Mouse (Mus musculus): ENCODE measurements around the gene Slc2a13.

The Slc2a13 gene

DNA sequence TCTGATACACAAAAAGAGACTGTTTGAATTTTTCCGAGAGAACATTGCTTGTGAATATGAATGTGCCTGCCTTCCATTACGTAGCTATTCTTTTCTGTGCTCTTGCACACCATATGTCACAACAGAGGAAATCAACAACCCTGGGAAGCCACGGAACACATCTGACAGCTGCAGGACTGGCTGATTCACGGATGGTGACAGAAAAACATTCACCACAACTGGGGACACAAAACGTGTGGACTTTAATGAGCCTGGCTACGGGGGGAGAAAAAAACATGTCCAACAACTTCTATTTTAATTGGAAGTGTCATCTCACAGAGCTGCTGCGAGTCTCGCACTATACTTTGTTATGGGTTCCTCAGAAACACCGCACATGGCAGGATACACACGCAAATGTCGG, 196.0 kb downstream of the Slc2a13 start:
- in situ Hi-C loops (cut with MboI, MseI) = loop anchor here (25.0 kb wide), 1 partner anchor 890 kb away; no protein-coding TSS in a partner anchor

DNA sequence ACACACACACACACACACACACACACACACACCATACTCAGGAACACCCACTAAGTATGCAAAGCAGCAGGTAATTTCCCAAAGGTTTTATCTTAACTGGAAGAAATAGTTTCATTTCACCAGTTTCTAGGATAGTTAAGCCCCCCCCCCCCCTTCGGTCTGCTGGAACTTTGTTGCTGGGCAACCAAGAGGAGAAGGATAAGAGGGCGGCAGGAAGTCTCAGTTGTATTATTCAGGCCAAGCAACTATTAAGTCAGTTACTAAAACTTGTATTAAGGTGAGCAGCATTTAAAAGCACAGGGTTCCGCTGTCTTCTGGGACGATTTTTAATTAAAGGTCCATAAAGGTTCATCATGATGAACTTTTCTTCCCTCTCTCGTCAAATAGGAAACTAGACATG, 198.6 kb downstream of the Slc2a13 start:
- in situ Hi-C loops (cut with MboI, MseI) = no loop called here

DNA sequence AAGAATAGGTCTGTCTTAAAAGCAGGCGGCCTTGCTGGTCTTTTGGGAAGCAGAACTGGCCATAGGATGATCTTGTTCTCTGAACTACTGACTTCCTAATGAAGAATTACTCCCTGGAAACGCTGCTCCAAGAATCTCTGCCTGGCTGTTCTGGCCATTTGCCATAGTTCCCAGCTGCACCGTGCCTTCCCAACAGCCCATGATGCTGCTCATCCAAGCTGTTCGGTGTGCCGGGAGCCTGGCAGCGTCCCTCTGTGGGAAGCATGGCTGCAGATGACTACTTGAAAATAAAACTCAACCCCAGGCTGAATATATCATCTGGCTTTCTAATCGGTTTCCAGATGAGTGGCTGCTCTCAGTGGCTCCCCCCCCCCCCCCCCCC, 199.9 kb downstream of the Slc2a13 start:
- in situ Hi-C loops (cut with MboI, MseI) = no loop called here

DNA sequence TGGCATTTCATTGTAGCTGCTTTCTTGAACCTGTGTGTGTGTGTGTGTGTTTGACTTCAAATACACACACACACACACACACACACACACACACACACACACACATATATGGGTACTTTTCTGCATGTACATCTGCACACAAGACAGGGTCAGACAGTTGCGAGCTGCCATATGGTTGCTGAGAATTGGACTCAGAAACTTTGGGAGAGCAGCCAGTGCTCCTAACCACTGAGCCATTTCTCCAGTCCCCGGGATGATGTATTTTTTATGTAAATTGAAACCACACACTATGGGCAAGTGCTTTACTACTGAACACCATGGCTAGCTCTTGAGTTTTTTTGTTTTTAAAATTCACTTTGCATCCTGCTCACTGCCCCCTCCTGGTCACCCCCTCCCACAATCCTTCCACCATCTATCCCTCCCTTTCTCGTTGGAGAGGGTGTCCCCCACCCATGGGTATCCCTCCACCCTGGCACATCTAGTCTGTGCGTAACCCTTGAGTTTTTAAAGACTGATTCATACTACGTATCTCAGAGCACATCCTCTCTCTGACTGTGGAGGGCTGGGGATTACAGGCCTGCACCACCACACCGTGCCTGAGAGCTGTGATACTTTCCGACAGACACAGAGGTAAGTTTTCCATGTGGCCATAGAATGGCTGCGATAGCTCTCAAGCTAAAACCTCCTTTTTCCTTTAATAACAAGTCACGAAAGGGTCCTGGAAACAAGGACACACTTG, 200.4 kb downstream of the Slc2a13 start:
- in situ Hi-C loops (cut with MboI, MseI) = no loop called here

DNA sequence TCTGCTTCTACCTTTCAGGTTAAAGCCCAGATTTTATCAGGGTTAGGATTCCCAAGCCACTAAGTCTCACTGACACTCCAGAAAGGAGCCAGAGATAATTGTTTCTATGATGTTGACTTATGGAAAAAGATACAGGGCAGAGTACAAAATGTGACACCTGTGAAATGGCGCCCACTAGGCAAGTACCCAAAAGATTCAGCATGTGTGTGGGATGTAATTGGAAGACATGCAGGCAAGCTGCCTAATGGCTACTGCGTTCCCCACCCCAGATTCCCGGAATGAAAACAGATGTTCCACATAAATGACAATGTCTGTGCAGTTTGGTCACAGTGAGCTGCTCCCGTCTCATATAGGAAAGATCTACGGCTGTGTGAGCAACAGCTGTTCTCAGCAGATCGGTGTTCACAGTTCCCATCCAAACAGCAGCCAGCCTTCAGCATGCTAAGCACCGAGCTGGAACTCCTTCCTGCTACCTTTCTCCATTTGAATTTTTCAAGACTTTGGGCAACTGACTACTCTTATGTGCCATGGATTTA, 201.1 kb downstream of the Slc2a13 start:
- in situ Hi-C loops (cut with MboI, MseI) = no loop called here

DNA sequence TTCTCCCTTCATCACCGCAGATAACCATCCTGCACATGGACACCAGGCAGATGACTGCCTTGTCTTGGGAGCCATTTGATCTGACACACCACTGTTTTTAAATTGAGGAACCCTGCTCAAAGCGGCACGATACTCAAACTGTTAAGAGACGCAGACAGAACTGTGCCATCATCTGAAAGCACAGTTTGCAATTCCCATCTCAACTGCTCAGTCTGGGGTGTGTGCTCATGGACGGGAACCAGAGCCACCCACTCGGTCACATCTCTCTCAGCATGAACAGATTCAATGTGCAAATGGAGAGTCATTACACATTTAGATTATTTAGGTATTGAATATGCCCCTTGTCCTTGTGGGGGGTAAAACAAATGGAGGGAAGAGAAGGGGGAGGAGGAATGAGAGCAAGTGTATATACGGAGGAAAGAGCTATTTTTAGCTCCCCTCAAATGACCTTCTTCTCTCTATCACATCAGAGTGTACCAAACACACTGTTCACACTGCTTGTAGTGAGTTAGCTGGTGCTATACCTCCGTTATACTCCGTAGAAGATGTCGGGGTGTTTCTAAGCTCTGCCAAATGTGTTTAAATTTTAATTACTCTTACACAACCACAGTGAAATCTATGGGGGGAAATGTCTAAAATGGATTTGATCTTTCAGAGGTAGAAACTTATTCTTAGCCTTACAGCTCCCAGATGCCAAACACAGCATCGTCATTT, 203.2 kb downstream of the Slc2a13 start:
- in situ Hi-C loops (cut with MboI, MseI) = no loop called here

DNA sequence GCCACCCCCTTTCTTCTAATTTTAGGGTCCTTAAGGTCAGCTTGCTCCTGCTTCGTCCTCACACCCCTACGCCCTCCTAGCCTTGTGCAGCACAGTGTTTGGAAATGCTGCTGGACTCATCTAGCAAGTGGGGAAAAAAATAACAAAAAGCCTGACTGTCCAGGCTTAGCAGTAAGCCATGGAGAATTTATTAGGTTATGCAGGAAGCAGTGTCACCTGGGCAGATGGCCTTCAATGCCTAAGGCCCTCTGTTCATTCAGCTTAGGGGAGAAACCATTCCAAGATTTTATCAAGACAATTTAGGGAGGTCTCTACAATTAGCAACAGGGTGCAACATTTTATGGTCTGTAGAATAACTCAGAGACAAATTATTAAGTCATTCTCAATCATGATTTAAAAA, 212.6 kb downstream of the Slc2a13 start:
- in situ Hi-C loops (cut with MboI, MseI) = no loop called here

DNA sequence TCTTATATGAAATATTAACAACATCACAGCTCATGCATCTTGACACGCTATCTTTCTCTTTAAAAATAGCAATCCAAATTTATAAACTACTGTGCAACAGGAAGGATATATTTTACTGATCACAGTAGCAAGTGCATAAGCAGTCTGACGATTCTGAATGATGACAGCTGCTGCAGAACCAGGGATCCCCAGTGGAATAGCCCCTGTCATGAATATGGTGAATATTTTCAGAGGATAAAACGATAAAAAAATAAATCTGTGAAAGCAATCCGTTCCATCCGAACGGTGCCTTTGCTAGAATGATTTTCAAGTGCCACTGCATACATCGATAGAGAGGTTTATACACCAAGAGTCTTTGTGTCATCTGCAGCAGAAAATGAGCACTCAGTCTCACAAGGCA, 222.1 kb downstream of the Slc2a13 start:
- in situ Hi-C loops (cut with MboI, MseI) = no loop called here

DNA sequence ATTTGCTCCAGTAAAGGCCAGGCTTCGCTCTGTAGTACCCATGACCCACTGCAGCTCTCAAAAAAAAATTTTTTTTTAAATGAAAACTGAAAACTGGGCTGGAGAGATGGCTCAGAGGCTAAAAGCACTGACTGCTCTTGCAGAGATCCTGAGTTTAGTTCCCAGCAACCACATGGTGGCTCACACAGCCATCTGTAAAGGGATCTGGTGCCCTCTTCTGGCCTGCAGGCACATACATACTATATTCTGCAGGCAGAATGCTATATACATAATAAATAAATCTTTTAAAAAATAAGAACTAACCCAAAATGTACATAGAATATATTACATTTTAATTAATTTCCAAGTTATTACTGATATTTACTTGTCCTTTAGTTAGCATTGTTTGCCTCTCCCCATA, 234.7 kb downstream of the Slc2a13 start:
- in situ Hi-C loops (cut with MboI, MseI) = no loop called here

DNA sequence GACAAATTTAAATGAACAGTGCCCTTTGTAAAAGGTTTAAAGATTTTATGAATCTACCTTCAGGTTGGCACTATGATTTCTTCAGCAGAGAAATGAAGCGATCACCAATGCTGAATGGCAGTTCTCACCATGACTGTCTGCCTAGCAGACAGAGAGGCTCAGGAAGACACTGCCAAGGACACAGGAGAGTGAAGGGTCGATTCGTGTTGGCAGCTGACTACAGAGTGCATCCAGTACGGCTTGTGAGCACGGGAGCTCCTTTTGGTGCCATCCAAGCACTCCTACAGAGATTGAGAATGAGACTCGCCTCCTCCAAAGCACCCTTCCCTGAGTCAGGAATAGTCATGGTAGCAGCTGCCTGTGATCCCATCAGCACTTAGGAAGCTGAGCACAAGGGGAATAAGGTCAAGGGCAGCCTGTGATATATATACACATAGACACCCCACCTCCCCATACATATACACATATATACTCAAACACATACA, 238.6 kb downstream of the Slc2a13 start:
- in situ Hi-C loops (cut with MboI, MseI) = no loop called here

DNA sequence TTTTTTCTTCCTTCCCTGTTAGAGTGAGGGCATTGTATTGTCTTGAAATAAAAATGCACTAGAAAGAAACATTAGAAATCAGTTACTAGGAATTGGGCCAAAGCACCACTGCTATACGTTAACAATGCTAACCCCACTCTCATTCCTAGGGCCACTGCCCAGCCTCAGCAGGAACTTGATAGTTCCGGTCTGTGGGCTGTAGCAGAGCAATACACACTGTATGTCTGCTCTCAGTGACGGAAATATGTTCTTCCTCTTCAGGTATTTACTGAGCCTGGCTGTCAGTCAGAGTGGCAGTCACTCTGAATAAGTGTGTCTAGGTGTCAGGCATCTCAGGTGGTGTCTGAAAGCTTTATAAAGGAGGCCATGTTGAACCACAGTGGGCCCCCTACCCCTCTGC, 245.3 kb downstream of the Slc2a13 start:
- in situ Hi-C loops (cut with MboI, MseI) = no loop called here

DNA sequence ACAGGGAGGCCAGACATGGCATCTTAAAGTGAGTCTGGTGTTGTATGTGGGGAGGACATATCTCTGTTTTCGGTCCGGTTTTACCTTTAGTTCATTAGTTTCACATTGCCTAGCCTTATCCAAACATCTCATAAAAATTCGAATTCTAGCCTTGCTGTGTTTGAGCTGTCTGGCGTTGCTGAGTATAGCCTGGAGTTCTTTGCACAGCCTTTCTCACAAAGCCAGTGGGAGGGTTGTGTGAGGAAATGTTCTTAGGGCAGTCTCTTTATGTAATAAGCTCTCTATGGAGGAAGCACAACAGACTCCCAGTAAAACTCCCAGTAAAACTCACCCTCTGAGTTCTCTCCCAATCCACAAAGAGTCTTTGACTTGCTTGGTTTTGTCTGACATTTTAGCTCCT, 246.0 kb downstream of the Slc2a13 start:
- in situ Hi-C loops (cut with MboI, MseI) = no loop called here

DNA sequence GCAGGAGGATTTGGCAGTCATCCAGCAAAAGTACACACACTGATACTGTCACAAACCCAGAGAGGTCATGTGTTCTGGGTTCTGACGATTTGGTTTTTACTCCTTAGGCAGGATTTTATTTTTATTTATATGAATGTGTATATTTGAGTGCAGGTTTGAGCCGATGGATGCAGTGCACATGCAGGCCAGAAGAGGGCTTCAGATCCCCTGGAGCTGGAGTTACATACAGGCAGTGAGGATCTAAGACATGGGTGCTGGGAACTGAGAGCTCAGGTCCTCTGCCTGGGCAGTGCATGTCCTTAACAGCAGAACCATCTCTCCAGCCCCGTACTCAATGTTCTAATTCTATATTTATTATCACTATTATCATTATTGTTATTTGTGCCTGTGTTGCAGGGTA, 253.7 kb downstream of the Slc2a13 start:
- in situ Hi-C loops (cut with MboI, MseI) = no loop called here

DNA sequence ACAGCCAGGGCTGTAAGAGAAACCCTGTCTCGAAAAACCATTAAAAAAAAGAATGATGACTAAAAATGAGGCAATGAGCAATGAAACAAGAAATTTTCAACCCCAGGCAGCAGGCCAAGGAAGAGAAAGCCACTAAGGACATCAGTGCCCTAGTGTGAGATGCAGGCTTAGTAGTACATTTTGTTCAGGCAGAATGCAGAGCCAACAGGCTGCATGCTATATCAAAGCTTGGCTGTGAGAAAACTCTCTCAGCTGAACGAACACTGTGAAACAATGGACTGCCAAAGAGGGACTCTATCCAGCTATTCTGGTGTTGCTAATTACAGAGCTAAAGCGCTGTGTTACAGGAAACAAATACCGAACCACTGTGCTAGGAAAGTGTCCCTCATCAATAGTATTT, 256.1 kb downstream of the Slc2a13 start:
- in situ Hi-C loops (cut with MboI, MseI) = no loop called here

DNA sequence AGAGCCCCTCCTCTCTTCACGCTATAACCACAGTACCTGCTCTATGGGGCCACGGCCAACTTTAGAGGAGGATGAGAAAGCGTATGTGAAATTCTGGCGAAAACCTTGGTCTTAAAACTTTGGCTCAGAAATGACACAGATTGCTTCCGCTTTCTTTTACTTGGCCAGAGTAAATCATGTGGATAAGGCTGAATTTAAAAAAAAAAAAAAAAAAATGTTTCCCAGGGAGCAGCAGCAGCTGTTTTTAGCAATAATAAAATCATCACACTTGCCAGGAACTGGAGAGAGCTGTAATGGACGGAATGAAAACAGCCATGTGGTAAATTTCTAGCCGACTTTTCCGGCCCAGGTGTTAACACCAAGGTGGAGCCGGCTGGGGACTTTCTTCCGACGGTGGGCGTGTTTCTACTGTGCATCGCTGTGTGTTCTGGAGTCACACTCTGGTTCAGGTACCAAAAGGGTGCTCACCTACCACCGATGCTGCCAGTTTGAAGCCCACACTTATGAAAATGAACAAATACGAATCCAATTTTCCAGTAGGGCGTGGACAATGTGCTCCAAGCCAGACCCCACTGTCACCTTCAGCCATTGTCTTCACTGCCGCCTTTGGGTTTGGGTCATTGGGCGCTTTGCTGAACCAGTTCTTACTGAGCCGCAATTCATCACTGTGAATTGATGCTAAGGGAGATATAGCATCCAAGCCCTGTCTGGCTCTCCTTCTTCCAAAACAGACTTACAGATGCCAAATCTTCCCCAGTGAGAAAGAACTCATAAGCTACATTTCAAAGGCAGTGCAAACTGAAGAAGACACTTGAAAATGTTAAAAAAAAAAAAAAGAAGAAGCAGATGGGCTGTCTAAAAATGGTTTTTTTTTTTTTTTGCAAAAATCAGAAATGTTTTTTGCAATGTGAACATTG, 258.4 kb downstream of the Slc2a13 start:
- in situ Hi-C loops (cut with MboI, MseI) = no loop called here

DNA sequence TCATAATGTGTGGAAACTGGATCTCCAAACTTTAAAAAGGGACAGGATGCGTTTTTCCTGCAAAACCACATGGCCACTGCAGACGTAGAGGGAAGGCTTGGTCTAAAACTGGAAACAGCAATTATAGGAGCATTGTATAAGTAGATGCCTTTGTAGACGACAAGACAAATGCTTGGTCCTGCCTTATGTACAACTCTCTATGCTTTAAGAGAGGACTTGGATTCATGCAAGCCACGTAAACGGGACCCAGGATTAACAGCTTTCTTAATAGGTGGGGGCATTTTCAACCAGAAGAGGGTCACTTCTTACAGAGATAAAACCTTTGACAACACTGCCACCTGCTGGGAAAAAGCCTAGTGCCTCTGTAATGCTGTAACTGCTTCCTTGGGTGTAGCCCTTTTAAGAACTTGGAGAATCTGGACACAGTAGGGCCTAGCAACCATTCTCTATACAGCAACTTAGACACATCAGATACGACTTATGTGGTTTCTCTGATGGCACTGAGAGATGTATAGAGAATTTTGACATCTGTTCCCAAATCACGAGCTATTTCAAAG, 268.7 kb downstream of the Slc2a13 start:
- in situ Hi-C loops (cut with MboI, MseI) = no loop called here

DNA sequence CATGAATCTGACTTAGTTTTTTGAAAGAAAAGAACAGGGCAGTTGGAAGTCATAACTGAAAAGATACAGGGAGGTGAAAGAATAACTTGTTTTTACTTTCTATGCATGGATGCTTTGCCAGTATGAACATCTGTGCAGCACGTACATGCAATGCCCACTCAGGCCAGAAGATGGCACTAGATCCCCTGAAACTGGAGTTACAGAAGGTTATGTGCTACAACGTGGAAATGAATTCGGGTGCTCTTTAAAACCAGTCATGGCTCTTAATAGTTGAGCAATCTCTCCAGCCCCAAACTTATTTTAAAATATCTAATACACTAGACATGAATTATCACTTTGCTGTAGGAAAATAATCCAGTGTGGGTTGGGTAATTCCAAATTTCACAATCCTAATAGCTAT, 271.7 kb downstream of the Slc2a13 start:
- in situ Hi-C loops (cut with MboI, MseI) = no loop called here

DNA sequence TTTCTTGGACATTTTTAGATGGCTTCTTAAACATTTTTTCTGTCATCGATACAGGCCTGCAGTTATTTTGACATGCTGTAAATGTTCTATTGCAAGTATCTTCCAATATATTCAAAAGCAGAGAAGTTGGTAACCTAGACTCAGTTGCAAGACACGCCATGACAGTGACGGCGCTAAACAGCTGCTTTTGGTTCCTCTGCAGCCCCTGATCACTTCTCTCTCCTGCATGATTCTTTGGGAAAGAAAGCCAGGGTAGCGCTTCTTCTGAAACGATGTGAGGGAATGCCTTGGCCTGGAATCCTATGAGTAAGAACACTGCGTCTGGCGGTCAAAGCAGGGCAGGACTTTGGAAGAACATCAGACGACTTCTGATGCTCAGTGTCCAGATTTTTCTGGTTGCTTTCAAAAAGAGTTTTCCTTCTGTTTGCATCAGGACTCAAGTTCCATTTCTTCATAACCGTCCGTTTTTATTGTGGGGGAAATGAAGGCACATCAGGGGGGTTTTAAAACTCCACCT, 273.7 kb downstream of the Slc2a13 start:
- in situ Hi-C loops (cut with MboI, MseI) = loop anchor here (5.0 kb wide), 1 partner anchor 458 kb away; no protein-coding TSS in a partner anchor

DNA sequence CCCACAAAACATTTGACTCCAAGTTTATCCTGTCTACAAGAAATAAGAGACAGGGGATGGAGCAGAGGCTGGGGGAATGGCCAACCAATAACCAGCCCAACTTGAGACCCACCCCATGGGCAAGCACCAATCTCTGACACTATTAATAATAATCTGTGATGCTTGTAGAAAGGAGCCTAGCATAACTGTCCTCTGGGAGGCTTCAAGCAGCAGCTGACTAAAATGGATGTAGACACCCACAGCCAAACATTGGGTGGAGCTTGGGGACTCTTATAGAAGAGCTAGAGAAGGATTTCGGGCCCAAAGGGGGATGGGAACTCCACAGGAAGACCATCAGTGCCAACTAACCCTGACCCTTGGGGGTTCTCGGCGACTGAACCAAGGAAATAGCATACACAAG, 289.6 kb downstream of the Slc2a13 start:
- in situ Hi-C loops (cut with MboI, MseI) = no loop called here

DNA sequence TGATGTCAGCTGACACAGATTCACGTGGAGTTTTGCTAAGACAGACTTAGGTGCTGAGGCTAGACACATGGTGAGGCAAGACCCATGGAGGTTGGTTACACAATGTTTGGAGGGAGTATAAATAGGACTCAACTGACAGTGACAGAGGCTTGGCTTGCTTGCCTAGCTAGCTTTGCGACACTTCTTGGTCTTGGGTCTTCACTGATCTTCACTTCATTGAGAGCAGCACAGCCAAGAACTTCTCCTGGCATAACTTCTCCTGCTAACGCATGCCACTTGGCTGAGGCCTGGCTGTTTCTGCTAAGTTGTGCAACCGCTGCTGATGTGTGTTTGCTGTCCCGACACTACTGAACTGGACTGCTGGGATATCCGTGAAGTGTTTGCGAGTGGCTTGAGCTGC, 290.2 kb downstream of the Slc2a13 start:
- in situ Hi-C loops (cut with MboI, MseI) = no loop called here

DNA sequence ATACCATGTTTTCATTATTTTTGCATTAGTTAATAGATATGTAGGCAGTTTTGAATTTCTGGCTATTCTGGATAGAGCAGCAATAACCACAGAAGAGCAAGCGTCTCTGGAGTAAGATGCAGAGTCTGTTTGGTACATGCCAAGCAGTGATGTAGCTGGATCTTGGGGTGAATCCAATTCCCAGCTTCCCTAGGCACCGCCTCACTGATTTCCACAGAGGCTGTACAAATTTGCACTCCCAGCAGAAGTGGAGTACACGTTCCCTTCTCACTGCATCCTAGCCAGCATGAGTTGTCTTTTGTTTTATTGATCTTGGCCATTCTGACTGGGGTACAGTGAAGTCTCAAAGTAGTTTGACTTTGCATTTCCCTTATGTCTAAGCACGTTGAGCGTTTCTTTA, 291.5 kb downstream of the Slc2a13 start:
- in situ Hi-C loops (cut with MboI, MseI) = no loop called here

Measured in T-helper 2 cell (primary cell).